Mouse (Mus musculus) megakaryocyte, embryonic 14.5 days (primary cell): ENCODE data around the gene Agbl1.

Experiments used
- FLI1 ChIP-seq: IDR thresholded peaks from 2 replicates; pipeline ENCODE4 v1.6.1; 2012; ENCODE audit warnings: low read length, inconsistent platforms, mixed read lengths
- GATA1 ChIP-seq: IDR thresholded peaks from 3 replicates; pipeline ENCODE4 v1.6.1; 2012; ENCODE audit warnings: mixed read lengths, low read length, inconsistent platforms, borderline replicate concordance

GRCm38 (mm10) chr7:77147527-77147926, 917.8 kb downstream of the Agbl1 start:
- no peak for TF ChIP-seq GATA1
- no peak for TF ChIP-seq FLI1
